Mouse (Mus musculus) limb, embryonic 14.5 days (tissue): ENCODE results near the gene Klrc1. TPM values are rescaled to one million over a fixed set of nuclear protein-coding genes. Genes with fewer than 3 reads are reported as not detected.
"Not testable (repeated sequence)": the region's sequence is repeated elsewhere in the genome, so short reads cannot be mapped to it uniquely, and the experiment has no call there.

Experiments used
- ATAC-seq: fragments of 200-750 bp; cut with Nextera tagmentation; 2 replicates; pipeline ENCODE4 v1.8.0; 2017; ENCODE audit warnings: low read depth, moderate number of reproducible peaks, moderate TSS enrichment; ENCODE audit not compliant: low FRiP score
- DNase-seq: peaks from one replicate; pipeline ENCODE4 v3.0.0-alpha.2; 2015; ENCODE audit warnings: low spot score
- H3K27ac ChIP-seq: fragments of 300-500 bp; sonication (generic); replicated peaks from 2 replicates; pipeline ENCODE4 v1.5.1; 2014; ENCODE audit warnings: low read depth, mild to moderate bottlenecking, low read length, moderate library complexity, mixed read lengths
- H3K27me3 ChIP-seq: fragments of 300-500 bp; sonication (generic); 2 replicates; pipeline ENCODE4 v1.6.1; 2014; ENCODE audit warnings: low read length, mixed read lengths; ENCODE audit not compliant: control insufficient read depth, insufficient read depth
- H3K36me3 ChIP-seq: fragments of 300-500 bp; sonication (generic); 2 replicates; pipeline ENCODE4 v1.6.1; 2014; ENCODE audit warnings: mild to moderate bottlenecking, low read length, moderate library complexity, mixed read lengths; ENCODE audit not compliant: control insufficient read depth, insufficient read depth
- H3K4me1 ChIP-seq: fragments of 300-500 bp; sonication (generic); 2 replicates; pipeline ENCODE4 v1.6.1; 2014; ENCODE audit warnings: antibody characterized with exemption, low read length, mixed read lengths; ENCODE audit not compliant: control insufficient read depth, insufficient read depth
- H3K4me2 ChIP-seq: fragments of 300-500 bp; sonication (generic); replicated peaks from 2 replicates; pipeline ENCODE4 v1.6.1; 2014; ENCODE audit warnings: low read depth, mild to moderate bottlenecking, low read length, moderate library complexity; ENCODE audit not compliant: severe bottlenecking
- H3K4me3 ChIP-seq: fragments of 300-500 bp; sonication (generic); replicated peaks from 2 replicates; pipeline ENCODE4 v1.5.1; 2014; ENCODE audit warnings: low read length
- H3K9ac ChIP-seq: fragments of 300-500 bp; sonication (generic); 2 replicates; pipeline ENCODE4 v1.6.1; 2014; ENCODE audit warnings: mild to moderate bottlenecking, low read depth, low read length, moderate library complexity; ENCODE audit not compliant: severe bottlenecking
- H3K9me3 ChIP-seq: fragments of 300-500 bp; sonication (generic); 2 replicates; pipeline ENCODE4 v1.6.1; 2016; ENCODE audit warnings: low read length; ENCODE audit not compliant: control insufficient read depth
- POLR2A ChIP-seq: fragments of 200-500 bp; IDR thresholded peaks from 2 replicates; pipeline ENCODE4 v1.8.0; 2012; ENCODE audit warnings: inconsistent platforms, mild to moderate bottlenecking, moderate library complexity, borderline replicate concordance; ENCODE audit not compliant: insufficient read depth, insufficient read length; ENCODE audit errors: extremely low read depth
- WGBS: fragments of 180-500 bp; shearing (Covaris S2); extraction: QIAGEN DNeasy Blood & Tissue Kit; methylation state at CpG from one replicate; pipeline ENCODE4 v1.1.7; 2014; 5-methylcytosine and 5-hydroxymethylcytosine counted together
- polyA plus RNA-seq, 2 experiments: library from polyadenylated mRNA; depleted of rRNA in 1 of 2; stranded (reverse) in 1 of 2; unstranded in 1 of 2; fragments of >200 nt; fragmentation: Nextera tagmentation in 1 of 2; extraction: Ambion mirVana in 1 of 2; gene quantifications; 2 replicates each; pipeline versions ENCODE4 v1.2.1 to v1.2.3; 2012 to 2014

Gene Klrc1
- polyA plus RNA-seq, 2 experiments = not detected

DNA sequence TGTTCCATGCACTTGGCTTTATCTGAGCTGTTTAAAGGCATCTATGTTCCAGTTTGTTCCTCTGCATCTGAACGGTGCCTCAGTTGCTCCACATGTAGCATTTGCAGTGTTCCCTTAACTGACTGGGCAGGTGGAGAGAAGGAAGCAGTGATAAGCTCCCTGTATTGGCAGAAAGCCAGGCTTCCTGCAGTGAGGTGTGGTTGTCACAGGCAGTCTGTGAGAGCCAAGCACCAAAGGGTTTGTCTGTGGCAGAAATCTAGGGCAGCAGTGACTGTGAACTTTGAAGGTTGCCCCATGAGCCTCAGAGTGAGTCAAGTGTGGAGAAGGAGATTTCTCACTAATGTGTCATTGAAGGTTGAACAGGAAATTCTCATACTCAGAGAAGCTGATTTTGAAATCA lies 1.6 kb upstream of the Klrc1 start:
- Histone ChIP-seq H3K4me3 (no peak overlapping the region), H3K36me3 (no peaks in the 10 kb centered on the region), H3K9me3 (no peaks in the 10 kb centered on the region), H3K27ac (no peak overlapping the region), H3K9ac (no peak overlapping the region), H3K4me2 (no peak overlapping the region), H3K27me3 (no peaks in the 10 kb centered on the region), H3K4me1 (no peaks in the 10 kb centered on the region)
- DNase-seq (no peak), ATAC-seq (no peak)
- WGBS = 76% methylated on average over 1 of the region's 1 CpGs
- no peak for TF ChIP-seq POLR2A

DNA sequence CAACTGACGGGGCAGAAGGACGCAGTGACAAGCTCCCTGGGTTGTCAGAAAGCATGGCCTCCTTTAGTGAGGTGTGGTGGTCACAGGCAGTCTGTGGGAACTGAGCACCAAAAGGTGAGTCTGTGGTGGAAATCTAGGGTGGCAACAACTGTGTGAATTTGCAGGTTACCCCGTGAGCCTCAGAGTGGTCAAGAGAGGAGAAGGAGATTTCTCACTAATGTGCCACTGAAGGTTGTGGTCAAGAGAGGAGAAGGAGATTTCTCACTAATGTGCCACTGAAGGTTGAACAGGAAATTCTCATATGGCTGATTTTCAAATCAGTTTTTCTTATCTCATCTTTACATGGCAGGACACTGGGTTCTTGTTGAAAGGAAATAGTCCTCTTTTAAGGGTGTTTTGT lies 17.5 kb downstream of the Klrc1 start:
- not testable (repeated sequence) for H3K27ac ChIP-seq, H3K4me2 ChIP-seq, H3K9ac ChIP-seq, H3K4me1 ChIP-seq, ATAC-seq, H3K27me3 ChIP-seq, H3K36me3 ChIP-seq, DNase-seq, H3K9me3 ChIP-seq, H3K4me3 ChIP-seq
- no CpG with 5 or more reads among the region's 3 CpGs for WGBS

DNA sequence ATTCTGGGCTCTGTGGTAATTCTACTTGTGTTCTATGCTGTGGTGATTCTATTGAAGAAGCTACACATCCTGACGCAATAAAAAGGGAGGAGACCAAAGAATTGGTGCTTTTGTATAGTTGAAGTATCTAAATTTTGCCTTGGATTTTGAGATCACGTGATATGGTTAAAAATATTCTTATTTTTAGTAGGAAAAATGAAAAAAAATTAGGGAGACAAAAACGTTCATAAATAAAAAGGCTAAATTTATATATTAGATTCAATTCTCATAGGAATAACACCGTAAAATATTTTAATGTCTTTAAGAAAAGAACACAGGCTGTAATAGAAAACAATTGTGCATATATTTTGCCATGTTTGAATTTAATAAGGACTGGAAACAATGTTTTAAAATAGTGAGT lies 18.2 kb downstream of the Klrc1 start, which contains the start of gene Klrc2:
TSS of gene Klrc2 (minus strand) at position 101 of the 400 bp plus-strand sequence.
- not testable (repeated sequence) for H3K9me3 ChIP-seq, H3K27ac ChIP-seq, H3K4me1 ChIP-seq, H3K36me3 ChIP-seq, H3K4me2 ChIP-seq, DNase-seq, ATAC-seq, H3K9ac ChIP-seq, H3K27me3 ChIP-seq, H3K4me3 ChIP-seq
- 76% methylated on average over 4 of the region's 4 CpGs for WGBS

DNA sequence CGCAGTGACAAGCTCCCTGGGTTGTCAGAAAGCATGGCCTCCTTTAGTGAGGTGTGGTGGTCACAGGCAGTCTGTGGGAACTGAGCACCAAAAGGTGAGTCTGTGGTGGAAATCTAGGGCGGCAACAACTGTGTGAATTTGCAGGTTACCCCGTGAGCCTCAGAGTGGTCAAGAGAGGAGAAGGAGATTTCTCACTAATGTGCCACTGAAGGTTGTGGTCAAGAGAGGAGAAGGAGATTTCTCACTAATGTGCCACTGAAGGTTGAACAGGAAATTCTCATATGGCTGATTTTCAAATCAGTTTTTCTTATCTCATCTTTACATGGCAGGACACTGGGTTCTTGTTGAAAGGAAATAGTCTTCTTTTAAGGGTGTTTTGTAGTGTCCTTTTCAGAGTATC lies 34.7 kb downstream of the Klrc1 start:
- WGBS = 60% methylated on average over 1 of the region's 3 CpGs
- not testable (repeated sequence) for H3K4me2 ChIP-seq, H3K36me3 ChIP-seq, DNase-seq, H3K4me3 ChIP-seq, H3K9me3 ChIP-seq, H3K27ac ChIP-seq, H3K9ac ChIP-seq, H3K4me1 ChIP-seq, H3K27me3 ChIP-seq, ATAC-seq

DNA sequence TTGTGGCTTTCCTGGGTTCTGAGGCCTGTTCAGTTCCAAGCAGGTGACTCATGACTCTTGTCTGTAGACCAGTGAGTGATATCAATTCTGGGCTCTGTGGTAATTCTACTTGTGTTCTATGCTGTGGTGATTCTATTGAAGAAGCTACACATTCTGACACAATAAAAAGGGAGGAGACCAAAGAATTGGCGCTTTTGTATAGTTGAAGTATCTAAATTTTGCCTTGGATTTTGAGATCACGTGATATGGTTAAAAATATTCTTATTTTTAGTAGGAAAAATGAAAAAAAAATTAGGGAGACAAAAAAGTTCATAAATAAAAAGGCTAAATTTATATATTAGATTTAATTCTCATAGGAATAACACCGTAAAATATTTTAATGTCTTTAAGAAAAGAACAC lies 35.5 kb downstream of the Klrc1 start, which contains the start of gene Klrc3:
TSS of gene Klrc3 (minus strand) at position 101 of the 400 bp plus-strand sequence.
- not testable (repeated sequence) for H3K27me3 ChIP-seq

DNA sequence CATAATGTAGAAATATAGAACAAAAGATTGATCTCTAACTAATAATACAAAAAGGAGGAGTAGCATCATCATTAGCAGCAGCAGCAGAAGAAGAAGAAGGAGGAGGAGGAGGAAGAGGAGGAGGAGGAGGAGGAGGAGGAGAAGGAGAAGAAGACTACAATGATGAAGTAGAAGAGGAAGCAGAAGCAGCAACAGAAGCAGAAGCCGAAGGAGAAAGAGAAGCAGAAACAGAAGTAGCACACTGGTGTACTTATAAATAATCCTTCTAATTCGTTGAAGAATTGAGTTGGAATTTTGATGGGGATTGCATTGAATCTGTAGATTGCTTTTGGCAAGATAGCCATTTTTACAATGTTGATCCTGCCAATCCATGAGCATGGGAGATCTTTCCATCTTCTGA lies 47.7 kb downstream of the Klrc1 start:
- H3K27me3 ChIP-seq, H3K4me2 ChIP-seq, ATAC-seq, H3K4me3 ChIP-seq, H3K9me3 ChIP-seq, DNase-seq, H3K27ac ChIP-seq, H3K4me1 ChIP-seq, H3K36me3 ChIP-seq, H3K9ac ChIP-seq: not testable (repeated sequence)
- 71% methylated on average over 2 of the region's 2 CpGs for WGBS

More for the DNA sequence above, 35.5 kb downstream of the Klrc1 start, which contains the start of gene Klrc3:
- not testable (repeated sequence) for H3K4me3 ChIP-seq, H3K9me3 ChIP-seq, H3K27ac ChIP-seq, H3K36me3 ChIP-seq, DNase-seq, H3K9ac ChIP-seq, H3K4me1 ChIP-seq, H3K4me2 ChIP-seq, ATAC-seq
- WGBS = 80% methylated on average over 3 of the region's 3 CpGs
